Mouse (Mus musculus) CH12.LX (cell line): ENCODE data around the gene Plcb2.

ENCODE experiments used
- EP300 ChIP-seq: IDR thresholded peaks from 2 replicates; pipeline ENCODE4 v1.6.1; 2011; ENCODE audit warnings: low read length, improper control_type of control experiment
- MYC ChIP-seq: IDR thresholded peaks from 2 replicates; pipeline ENCODE4 v1.6.1; 2011; ENCODE audit warnings: low read depth, mild to moderate bottlenecking, improper control_type of control experiment, low read length
- USF1 ChIP-seq: IDR thresholded peaks from 2 replicates; pipeline ENCODE4 v1.6.1; 2014; ENCODE audit warnings: low read depth, mild to moderate bottlenecking, inconsistent platforms, low read length, improper control_type of control experiment

DNA sequence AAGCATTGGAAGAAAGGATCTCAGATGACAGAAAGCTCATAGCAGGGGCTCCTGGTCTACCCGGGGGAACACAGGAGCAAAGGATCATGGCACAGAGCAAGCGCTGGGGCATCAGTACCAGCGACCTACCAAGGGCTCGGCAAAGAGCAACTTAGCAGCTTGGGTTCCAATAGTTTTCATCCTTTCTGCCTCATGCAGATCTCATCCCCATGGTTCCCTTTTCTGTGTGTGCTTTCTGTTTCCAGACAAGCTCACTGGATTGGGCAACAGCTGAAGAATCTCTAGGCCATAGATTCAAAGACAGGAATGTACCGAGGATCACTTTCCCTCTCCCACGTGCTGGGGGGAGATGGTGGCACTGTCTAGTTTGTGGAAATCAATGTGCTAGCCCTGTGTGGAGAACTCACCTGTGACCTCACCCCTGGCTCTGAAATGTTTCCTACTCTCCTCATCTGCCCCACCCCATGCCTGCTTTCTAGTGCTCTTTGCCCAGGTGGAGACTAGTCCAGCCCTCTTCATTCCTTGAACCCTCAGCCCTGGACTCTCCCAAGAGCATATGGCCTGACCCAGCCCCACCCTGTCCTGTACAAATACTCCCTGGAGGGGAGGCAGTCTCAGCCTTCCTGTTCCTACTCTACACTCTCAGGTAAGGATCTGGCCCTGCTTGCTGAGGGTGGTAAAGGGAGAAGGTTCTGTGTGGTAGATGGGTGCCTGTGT lies 44.1 kb upstream of the Plcb2 start, which contains the start of gene Phgr1:
- no peak for TF ChIP-seq EP300
- no peak for TF ChIP-seq MYC
- no peak for TF ChIP-seq USF1
